Mouse (Mus musculus) erythroid progenitor cell, adult 5-6 weeks (primary cell): ENCODE measurements around the gene Fmnl1. TPM values are rescaled to one million over a fixed set of nuclear protein-coding genes. Genes with fewer than 3 reads are reported as not detected.

Experiments
- ATAC-seq: replicated peaks from 2 replicates; pipeline ENCODE4 v1.8.0; 2016; ENCODE audit warnings: moderate number of reproducible peaks, mild to moderate bottlenecking, moderate TSS enrichment, inconsistent platforms; ENCODE audit not compliant: poor library complexity, low FRiP score, severe bottlenecking
- total RNA-seq, 2 experiments: library from RNA; stranded (forward) in 1 of 2; stranded (reverse) in 1 of 2; fragments of 150-400 nt in 1 of 2; fragments of 186-747, 209-891 nt in 1 of 2; gene quantifications; 2 replicates each; pipeline versions ENCODE4 v1.2.3 to v1.2.4; 2015 to 2017; ENCODE audit warnings: low replicate concordance in 2 of 2

Fmnl1 gene
- total RNA-seq, 2 experiments from 2014 or later: 9.2 to 49.9 TPM

DNA sequence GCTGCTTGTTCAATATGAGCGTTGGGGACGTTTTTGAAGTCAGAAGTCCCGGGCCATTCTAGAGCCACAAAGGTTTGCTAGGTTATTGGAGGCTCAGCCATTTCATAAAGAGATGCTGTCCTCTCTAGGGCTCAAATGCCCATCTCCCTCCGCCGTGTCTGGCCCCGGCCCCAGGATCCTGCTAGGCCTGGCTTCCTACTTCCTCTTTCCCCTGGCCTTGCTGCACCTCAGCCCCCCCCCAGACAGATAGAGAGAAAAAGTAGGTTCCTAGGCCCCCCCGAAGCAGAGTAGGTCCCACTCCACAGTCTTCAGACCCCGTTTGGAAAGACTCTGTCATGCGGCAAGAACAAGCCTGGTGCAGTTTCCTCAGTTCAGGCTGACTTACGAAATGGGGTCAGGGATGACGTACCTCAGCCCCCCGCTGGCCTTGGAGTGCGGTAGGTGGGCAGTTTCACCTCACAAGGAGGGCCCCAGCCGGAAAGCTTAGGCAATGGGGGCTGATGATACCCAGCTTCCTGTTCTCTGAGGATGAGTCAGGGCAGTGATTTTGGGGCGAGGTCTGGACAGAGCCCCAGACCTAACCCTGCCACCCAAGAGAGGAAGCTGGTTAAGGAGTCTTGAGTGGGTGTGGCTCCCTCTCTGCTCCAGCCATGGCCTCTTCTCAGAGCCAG, 7.0 kb downstream of the Fmnl1 start:
- no peak for ATAC-seq

DNA sequence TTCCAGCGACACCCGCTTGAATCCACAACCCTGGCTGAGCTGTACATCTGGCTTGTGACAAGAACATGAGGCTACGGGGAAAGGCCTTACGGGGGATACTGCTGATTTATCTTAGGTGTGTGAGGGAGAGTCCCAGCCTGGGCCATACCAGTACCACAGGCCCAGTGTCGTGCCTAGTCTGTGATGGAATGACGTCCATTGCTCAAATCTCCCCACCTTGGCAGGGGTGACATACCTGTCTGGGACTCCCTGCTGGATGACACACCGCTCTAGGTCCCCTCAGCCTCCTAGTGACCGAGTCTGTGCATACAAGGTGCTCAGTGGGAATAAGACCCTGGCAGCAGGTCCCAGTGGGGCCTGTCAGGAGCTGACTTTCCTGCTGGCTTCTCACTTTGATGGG, 7.8 kb downstream of the Fmnl1 start:
- no peak for ATAC-seq

GRCm38 (mm10) chr11:103180426-103180825, 9.5 kb downstream of the Fmnl1 start:
- no peak for ATAC-seq

DNA sequence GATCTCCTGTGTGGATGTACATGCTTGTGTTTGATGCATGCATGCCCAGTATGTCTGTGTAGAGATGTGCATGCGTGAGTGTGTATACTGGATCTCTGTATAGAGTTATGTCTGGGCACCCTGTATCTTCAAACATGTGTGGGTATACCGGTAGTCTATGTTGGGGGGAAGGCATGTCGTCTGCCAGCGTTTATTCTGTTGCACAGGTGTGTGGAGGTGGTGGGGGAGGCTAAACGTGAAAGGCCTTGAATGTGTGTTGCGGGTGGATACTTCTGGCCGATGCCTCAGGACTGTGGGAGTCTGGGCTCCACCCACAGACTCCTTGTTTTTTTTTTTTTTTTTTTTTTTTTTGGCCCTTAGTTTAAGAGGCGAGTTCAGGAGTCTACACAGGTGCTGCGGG, 10.4 kb downstream of the Fmnl1 start:
- ATAC-seq: no peak

DNA sequence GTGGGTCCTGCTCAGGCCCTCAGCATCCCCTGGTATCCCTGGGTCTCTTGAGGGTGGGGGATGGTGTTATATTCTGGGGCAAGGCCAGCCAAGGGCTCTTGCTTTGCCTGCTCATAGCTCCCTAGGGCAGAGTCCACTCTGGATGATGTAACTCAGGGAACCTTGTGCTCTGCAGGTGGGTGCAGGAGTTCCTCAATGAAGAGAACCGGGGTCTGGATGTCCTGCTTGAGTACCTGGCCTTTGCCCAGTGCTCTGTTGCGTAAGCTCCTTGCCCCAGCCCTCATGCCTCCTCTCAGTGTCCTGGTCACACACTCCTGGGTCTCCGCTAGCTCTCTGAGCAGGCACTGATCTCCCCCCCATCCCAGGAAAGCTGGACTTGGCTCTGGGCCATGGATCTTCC, 11.0 kb downstream of the Fmnl1 start:
- no peak for ATAC-seq

- no peak for ATAC-seq
These were observed 14.0 kb downstream of the Fmnl1 start for GRCm38 (mm10) chr11:103184891-103185290.

GRCm38 (mm10) chr11:103192230-103192955, 21.5 kb downstream of the Fmnl1 start:
- ATAC-seq: no peak

DNA sequence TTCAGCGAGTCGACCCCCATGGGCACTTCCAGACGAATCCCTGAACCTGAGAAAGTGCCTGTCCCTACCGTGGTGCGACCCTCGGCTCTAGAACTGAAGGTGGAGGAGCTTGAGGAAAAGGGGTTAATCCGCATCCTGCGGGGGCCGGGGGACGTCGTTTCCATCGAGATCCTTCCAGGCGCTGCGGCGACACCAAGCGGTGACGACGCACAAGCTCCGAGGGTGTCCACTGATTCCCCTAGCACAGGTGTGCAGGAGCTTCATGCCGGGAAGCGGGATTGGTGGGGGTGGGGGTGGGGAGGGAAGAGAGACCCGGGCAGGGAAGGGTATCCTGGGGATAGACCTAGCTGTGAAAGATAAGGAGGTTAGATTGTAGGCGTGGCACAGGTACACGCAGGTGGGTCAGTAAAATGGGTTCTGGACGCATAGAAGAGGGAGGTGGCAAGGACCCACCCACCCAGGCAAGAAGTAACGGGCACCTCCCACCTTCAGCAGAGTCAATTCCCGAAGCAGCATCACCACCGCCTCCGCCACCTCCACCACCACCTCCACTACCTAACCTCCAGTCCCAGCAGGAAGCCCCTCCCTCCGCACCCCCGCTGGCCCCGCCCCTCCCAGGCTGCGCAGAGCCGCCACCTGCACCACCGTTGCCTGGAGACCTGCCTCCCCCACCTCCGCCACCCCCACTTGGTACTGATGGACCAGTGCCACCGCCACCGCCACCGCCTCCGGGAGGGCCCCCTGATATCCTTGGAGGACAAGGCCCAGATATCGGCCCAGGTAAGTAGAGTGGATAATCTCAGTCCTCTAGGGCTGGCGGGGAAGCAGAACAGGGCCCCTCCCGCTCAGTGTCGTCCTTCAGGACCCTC, 22.3 kb downstream of the Fmnl1 start:
- ATAC-seq: no peak

- ATAC-seq: no peak
These were observed 22.9 kb downstream of the Fmnl1 start for GRCm38 (mm10) chr11:103193825-103194168.

DNA sequence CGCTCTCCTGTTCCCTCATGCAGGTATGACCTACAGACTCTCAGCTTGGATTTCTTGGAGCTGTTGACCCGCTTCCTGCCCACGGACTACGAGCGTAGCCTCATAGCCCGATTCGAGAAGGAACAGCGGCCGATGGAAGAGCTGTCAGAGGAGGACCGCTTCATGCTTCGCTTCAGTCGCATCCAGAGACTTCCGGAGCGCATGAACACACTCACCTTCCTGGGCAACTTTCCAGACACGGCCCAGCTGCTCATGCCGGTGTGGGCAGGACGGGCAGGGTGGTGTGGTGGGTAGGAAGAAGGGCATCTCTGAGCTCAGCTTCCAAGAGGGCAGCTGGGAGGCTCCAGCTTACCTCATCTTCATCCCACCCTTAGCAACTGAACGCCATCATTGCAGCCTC, 24.3 kb downstream of the Fmnl1 start:
- ATAC-seq: no peak

GRCm38 (mm10) chr11:103195656-103196055, 24.7 kb downstream of the Fmnl1 start:
- no peak for ATAC-seq

- ATAC-seq: no peak
These were observed 26.4 kb downstream of the Fmnl1 start for GRCm38 (mm10) chr11:103197340-103197739.

GRCm38 (mm10) chr11:103198339-103198738, 27.4 kb downstream of the Fmnl1 start:
- no peak for ATAC-seq

DNA sequence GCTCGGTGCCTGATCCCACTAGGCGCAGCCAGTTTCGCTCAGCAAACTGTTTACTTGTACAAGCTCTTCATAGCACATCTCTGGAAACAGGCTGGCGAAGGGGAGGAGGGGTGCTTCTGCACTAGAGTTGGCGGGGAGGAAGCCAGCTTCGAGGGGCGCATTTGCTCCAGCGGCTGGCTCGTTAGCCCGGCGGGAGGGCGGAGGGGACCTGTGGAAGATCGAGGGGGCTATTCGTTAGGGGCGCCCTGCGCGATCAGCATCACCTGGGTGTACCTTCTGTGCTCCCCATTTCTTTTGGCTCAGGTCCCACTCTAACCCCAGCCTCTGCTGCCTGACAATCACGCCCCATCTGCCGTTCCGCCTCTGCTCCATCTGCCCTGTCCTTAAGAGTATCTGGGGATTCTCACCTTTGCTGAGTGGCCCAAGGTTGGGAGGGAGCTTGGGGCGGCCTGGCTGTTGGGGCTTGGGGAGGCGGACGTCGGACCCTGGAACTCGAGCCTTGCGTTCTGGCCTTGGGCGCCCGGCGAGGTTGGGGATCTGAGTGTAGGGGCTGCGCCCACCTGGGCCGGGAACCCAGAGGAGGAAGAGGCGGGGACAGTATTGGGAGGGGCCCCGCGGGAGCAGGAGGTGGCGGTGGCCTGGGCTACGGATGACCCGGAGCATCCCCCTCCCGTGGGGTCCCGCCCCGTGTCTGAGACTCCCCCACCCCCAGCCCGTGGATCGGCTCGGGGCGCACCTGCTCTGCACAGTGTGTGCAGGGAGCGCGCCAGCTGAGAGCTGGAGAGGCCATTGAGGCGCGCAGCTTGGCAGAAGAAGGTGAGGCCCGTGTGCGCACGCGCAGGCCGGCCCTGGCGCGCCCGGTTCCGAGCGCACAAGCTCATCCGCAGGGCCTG, 28.2 kb downstream of the Fmnl1 start:
- no peak for ATAC-seq

GRCm38 (mm10) chr11:103201664-103202063, 30.8 kb downstream of the Fmnl1 start:
- ATAC-seq: no peak

DNA sequence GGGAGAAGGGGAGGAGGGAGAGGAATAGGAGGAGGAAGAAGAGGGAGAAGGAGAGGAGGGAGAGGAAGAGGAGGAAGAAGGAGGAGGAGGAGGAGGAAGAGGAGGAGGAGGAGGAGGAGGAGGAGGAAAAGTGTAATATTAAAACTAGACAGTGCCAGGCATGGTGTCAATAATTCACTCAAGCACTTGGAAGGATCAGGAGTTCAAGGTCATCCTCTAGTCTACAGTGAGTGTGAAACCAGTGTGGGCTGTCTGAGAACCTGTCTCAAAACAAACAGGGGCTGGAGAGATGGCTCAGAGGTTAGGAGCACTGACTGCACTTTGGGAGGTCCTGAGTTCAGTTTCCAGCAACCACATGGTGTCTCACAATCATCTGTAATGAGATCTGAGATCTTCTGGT, 31.5 kb downstream of the Fmnl1 start:
- no peak for ATAC-seq

DNA sequence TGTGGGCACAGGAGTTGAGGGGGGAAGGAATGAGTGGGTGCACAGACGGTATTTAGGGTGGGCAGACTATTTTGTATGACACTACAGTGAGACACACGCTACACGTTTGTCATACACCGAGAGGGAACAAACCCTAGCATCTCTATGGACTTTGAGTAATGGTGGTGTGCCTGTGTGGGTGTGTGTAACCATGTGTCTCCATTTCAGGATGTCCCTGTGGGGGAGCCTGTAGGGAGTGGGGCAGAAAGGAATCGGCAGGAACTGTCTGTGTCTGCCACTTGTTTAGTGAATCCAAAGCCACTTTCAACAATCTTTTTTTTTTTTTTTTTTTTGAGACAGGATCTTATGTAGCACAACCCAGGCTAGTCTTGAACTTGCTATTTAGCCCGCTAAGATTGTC, 35.3 kb downstream of the Fmnl1 start:
- ATAC-seq: no peak

- no peak for ATAC-seq
These were observed 37.6 kb downstream of the Fmnl1 start, which contains the start of gene 1700023F06Rik for GRCm38 (mm10) chr11:103208458-103208857. TSS of gene 1700023F06Rik (minus strand) at chr11:103208558.

- ATAC-seq: no peak
These were observed 39.4 kb downstream of the Fmnl1 start for GRCm38 (mm10) chr11:103210291-103210690.

GRCm38 (mm10) chr11:103213712-103214111, 42.8 kb downstream of the Fmnl1 start:
- ATAC-seq: no peak
